Mouse (Mus musculus) gastrocnemius, postnatal 10 days (tissue): Measurements from ENCODE around the gene 1810037I17Rik. TPM values are rescaled to one million over a fixed set of nuclear protein-coding genes. Genes with fewer than 3 reads are reported as not detected.

ENCODE experiments used
- DNase-seq: peaks from one replicate; pipeline ENCODE4 v3.0.0; 2021; ENCODE audit warnings: mixed read lengths
- long read RNA-seq, 2 experiments: library from polyadenylated mRNA; stranded (forward); transcript quantifications; one replicate each; pipeline ENCODE4 v2.0.0; 2021
- total RNA-seq, 2 experiments: library from RNA; stranded (reverse); gene quantifications; 2 replicates each; pipeline ENCODE4 v1.2.3; 2021

1810037I17Rik gene
- 10 to 100 TPM; 25.8 to 27.3 TPM for total RNA-seq
- long read RNA-seq, experiment 1, transcript 1810037I17Rik-201 (2 exons, 1,160 nt), result major isoform, 8 of 8 reads
- long read RNA-seq, experiment 1, partial matches to known transcripts, result 0 of 8 reads
- long read RNA-seq, experiment 1, other reads (novel, unspliced or antisense), result 0 of 8 reads
- long read RNA-seq, experiment 2, transcript 1810037I17Rik-201 (2 exons, 1,160 nt), result major isoform, 9 of 9 reads
- long read RNA-seq, experiment 2, partial matches to known transcripts, result 0 of 9 reads
- long read RNA-seq, experiment 2, other reads (novel, unspliced or antisense), result 0 of 9 reads

DNA sequence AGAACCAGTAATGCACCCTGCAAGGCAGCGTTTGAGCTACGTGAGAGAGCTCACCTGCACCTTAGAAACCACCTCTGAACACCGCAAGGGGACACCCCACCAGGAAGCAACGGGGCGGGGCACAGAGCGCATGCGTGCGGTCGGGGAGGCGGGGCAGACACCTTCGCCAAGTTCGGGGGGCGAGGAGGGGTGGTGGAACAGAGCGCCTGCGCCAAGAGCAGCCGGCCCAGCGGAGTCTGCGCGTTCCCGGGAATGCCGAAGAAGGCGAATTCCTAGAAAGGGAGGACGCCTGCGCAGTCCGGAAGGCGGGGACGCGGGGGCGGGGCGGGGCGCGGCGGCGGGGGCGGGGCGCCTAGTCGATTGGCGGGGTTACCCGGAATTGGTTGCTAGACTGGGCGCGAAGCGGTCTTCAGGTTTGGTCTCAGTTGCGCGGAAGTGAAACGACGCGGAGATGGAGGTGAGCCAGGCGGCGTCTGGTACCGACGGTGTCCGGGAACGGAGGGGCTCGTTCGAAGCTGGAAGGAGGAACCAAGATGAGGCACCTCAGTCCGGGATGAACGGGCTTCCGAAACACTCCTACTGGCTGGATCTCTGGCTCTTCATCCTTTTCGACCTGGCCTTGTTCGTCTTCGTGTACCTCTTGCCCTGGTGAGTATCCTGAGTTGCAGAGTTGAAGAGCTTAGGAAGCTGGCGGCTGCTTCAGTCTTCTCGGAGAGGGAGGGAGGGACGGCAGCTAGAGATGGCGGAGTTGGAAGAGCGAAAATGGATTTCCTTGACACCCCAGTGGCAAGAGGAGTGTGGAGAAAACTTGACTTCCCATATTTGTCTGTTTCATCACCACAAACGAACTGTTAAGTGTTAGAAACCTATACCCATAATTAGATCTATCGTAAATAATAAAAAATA, at the start of gene 1810037I17Rik:
TSS of gene 1810037I17Rik (plus strand) at position 195 of the 906 bp plus-strand sequence.
- peak; percentile 97 for DNase-seq

DNA sequence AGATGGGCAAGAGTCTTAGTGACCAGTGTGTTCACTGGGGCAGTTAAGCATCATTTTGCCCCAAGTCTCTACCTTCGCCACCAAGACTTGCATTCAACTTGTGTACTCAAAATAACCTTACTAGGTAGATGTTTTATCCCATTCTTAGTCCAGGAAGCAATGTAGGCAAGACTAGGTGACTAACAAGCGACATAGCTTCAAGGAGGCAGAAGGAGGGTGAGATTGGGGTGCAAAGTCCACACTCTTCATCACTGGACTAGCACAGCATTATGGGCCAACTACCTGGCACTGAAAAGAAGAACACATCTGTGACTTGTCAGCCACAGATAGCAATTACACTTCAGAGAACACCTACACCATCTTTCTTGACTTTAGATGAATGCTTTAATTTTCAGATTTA, 47.1 kb upstream of the 1810037I17Rik start:
- no peak for DNase-seq

DNA sequence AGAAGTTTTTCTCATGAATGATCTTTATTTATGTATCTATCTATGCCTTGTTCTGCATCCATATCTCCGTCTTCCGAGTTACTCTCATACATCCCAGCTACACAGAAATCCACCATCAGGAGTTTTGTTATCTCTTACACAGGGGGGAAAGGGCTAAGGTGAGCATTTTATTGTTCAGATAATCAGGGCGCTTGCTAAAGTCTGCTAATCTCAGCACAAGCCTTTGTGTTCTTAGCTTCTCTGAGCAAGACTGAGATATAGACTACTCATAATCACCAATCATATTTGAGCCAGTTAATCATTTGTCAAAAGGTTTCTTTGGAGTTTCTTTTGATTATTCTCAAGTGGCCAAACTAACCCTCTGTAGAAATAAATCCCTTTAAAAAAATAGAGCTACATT, 46.5 kb upstream of the 1810037I17Rik start:
- no peak for DNase-seq

DNA sequence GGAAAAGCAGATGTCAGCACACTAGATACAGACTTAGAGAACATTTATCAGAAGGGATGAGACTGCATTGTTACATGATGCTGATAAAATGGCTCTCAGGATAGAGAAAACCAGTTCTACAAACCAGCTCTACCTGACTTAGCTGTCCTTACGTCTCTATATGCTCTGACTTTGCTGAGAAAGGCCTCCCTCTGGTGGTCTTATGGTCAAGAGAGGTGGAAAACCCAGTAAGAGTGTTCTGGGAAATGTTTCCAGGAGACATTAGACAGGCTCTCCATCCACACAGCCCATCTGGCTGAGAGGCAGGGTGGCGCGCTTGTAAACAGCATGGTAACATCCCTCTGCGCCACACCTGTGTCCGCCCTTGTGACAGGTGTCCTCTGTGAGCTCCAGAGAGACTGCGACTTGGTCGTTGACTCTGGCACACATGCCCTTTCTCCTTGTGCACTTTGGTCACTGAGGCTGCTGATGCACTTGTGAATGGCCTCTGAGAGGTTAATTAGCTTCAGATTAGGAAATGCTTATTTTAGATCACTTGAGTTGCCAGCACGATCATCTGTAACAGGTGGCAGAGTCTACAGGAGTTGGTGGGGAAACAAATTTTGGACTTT, 45.2 kb upstream of the 1810037I17Rik start:
- no peak for DNase-seq

DNA sequence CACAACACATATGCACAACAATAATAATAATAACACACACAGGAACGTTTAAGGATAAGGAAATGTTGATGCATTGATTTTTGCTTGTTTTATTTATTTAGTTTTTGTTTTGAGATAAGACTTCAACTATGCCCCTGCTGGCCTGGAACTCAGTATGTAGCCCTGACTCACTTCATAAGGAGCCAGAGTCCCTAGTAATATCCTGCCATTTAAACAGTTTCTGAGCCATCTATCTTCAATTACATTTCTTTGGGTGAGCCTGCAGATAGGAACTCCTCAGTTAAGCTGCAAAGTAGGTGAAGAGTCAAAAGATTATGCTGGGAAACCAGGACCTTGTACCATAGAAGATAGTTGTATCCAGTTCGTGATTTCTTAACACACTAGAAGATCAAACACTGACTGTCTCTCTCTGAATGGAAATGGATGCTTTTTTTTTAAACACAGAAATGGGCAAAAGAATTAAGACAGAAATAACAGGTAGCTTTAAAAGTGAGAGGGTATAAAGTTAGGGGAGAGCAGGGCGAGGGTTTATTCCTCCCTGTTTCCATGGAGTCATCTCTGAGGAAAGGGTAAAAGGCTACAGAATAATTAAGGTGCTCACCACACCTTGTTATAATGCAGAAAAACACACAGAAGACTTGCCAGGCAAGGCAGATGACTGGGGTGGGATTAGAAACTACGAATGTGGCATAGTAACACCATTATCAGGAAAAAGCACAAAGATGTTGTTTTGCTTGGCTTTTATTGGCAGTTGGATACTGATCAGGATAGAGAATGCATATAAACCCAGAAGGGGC, 36.3 kb upstream of the 1810037I17Rik start:
- DNase-seq, result no peak

DNA sequence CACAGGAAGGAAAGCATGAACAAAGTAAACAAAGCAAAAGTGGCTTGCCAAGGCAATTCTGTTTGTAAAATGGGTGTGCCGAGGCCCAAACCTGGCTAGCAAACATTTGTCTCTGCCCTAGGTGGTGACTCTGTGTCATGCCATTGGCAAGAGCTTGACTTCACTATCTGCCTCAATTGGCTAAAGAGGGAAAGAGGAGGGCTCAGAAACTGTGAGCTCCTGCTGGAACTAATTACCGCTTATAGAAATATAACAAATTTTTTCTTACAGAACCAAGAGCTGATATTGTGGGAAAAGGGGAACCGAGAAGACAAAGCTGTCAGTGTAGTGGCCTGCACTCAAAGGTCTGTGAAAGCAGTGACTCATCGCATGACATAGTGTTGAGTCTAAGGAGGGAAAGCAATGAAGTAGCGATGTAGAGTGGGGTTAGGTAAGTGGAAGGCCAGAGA, 35.6 kb upstream of the 1810037I17Rik start:
- DNase-seq, result no peak

DNA sequence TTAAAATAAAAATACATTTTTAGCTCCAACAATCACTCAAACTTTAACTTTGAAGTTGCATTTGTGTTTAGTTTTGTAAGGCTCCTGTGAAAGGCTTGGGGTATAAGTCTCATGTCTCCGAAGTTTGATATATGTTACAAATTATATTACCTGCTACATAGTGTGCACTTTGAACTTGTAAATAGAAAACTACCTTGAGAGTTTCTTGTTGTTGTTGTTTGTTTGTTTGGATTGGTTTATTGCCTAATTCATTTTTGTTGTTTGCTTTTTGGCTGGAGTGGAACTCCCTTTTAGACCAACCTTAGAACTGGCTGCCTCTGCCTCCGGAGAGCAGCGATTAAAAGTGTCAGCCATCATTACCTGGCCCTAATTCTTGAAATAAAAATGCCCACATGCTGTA, 29.2 kb upstream of the 1810037I17Rik start, which contains the start of gene Fabp2:
TSS of gene Fabp2 (plus strand) at position 301 of the 400 bp plus-strand sequence.
- DNase-seq, result no peak

DNA sequence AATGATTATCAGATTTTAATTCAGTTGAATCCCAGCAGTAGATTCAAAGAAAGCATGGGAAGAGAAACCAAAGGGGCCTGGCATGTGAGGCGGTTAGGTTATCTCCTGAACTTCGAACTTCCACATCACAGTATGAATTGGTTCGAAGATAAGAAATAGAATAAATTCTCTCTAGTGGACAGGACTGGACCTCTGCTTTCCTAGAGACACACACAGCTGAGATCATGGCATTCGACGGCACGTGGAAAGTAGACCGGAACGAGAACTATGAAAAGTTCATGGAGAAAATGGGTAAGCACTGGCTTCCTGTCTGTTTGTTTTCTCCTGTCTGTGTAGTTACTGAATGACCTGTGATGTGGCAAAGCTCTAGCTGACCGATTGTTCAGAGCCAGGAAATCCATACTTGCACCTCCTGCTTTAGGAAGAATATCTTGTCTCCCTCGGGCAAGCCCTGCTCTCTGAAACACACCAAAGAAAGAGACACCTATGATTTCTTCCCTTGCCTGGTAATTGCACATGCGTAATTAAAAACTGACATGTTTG, 28.7 kb upstream of the 1810037I17Rik start:
- no peak for DNase-seq

DNA sequence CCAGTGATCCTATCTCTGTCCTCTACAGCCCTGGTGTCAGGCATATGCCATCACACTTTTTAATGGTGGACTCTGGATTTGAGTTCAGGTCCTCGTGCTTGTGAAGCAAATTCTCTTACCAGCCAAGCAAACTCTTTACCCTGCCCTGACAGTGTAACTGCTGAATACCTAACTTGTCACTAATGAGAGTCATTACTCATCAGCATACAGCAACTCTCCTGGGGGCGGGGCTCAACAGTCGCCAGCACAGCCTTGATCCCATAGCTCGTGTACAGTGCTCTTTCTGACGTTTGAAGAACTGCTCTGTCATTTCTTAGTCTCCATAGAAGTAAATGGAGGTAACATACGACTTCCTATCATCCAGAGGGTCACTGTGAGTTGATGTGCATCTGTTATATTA, 25.7 kb upstream of the 1810037I17Rik start:
- DNase-seq, result no peak

DNA sequence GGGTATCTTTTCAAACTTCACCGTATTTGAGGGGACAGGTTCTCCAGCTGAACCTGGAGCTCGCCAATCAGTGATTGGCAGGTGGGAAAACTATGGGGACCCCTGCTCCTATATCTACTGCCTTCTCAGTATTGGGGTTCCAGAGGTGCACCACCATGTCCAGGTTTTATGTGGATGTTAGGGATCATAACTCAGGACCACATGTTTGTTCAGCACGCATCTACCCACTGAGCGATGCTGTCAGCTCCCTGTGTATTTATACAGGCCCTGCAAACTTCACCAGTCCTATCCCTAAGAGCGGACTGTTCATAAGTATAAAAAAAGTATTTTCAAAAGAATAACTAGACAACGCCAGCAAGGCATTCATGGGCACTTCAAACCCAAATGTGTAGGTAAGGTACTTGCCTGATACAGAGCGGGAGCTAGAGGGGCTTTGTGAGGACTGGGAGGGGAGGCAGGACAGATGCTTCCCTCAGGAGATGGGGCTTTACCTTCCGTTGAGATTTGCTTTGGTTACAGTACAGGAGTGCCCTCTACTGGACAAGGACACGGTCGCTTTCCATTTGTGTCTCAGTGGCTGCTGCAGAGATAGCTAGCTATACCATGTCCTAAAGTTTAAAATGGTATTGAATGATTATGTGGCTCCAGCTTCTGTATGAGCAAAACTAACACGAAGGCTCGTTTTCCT, 20.1 kb upstream of the 1810037I17Rik start:
- DNase-seq, result peak; percentile 26

DNA sequence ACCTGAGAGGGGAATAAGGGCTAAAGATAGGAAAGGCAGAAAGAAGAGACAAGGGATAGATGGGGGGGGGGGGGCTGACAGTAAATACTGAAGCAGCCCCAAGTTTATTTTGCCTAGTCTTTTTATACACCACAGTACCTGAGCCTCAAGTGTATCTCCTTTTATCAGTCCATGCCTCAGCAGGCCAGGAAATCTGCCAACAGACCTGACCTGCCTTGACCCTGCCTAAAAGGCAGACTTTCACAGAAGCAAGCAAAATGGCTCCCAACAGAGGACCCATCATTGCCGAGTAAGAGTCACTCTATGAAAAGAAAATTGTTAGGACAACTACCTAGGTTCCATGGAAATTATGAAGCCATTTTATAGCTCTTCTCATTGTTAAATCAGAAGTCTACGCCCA, 16.2 kb upstream of the 1810037I17Rik start:
- no peak for DNase-seq

DNA sequence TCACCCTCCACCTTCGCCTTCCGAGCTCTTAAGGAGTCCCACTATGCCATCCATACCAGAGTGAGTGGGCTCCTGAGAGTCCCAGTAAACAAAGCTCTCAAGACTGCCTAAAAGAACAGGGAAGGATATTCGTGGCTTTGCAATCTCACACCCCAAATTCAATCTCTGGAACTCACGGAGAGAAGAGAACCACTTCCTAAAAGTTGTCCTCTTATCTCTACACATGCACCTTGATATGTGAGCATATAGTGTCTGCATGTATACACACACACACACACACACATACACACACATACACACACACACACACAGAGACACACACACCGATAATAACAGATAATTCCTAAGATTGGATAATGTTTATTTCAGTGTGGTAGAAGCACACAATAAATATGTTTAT, 8.5 kb upstream of the 1810037I17Rik start:
- no peak for DNase-seq

DNA sequence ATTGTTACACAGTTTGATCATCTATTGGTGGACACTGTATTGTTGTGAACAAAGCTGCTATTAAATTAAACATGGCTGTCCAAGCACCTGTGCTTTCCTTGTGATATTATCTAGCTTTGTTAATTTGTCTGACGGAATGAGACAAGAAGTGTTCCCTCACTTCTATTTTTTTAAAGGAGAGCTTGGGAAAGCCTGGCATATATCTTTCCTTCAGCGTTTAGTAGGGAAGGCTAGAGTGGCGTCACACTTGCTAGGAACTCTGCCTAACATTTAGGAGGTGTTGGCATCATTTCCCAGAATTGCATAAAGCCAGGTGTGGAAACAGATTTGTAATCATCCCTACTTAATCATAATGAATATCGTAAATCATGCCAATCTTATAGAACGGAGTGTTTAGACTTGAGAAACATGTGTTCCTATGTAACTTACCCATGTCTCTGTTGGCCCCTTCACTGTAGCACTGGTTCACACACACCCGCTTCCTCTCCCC, 7.8 kb upstream of the 1810037I17Rik start:
- DNase-seq, result no peak

DNA sequence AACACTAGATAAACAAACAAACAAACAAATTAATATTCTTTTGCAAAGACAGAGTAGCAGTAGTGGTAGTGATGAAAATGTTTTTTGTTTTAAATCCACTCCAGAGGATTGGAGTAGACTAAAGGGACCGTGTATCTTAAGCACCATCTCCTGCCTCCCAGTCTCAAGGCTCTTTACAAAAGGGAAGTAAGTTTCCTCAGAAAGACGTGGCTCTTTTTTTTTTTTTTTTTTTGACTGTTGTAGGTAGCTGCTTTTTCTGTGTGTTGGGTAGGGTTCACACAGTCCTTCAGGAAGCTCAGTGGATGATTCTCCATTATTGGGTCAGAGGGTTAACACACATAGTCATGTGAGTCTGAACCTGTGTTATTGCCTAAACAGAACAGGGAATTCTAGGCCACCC, 5.3 kb upstream of the 1810037I17Rik start:
- DNase-seq, result no peak

DNA sequence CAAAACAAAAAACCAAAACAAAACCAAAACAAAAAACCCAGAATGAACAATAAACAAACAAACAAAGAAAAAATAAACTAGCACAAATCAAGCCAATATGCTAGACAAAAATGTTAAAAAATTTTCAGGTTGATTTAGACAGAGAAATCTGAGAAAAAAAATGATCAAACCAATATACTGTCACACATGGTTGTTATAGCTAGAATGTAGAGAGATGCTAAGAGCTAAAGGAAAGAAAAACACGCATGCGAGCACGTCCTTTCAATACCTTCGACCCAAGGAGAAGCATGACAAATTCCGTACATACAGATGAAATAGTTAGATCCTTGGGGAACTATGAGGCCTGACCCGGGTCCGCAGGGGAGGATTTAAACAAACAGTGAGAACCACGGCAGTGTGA, 4.7 kb upstream of the 1810037I17Rik start, which contains the start of gene Gm10959:
TSS of gene Gm10959 (minus strand) at position 101 of the 400 bp plus-strand sequence.
- no peak for DNase-seq

DNA sequence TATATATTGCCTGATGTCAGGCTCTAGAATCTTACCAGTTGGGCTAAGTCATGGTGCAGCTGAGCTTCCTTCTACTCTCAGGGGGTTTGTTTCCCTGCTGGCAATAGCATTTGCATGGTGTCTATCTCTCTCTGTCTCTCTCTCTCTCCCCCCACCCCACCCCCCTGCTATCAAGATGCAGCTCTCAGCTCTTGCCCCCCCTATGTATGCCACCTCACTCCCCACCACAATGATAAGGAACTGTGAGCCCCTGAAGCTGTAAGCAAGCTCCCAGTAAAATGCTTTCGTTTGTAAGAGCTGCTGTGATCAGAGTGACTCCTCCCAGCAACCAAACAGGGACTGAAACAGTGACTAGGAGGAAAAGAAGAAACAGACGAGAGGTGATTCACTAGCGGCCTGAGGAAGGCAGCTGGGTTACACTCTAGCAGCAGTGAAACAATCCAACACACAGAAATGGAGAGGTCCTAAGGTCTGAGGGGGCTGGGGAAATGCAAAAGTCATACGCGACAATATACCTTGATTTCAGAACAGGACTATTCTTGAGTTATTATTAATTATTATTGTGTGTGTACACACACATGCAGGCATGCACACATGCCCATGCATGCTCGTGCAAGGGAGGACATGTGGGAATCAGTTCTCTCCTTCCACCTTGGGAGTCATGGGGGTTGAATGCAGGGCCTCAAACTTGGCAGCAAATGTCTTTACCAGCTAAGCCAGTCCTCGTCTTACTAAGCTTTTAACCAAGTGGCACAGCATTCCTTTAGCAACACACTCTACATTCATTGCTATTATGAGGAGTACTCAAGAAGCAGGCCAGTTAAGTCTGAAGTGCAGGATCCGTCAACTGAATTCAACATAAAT, 3.2 kb upstream of the 1810037I17Rik start:
- no peak for DNase-seq

DNA sequence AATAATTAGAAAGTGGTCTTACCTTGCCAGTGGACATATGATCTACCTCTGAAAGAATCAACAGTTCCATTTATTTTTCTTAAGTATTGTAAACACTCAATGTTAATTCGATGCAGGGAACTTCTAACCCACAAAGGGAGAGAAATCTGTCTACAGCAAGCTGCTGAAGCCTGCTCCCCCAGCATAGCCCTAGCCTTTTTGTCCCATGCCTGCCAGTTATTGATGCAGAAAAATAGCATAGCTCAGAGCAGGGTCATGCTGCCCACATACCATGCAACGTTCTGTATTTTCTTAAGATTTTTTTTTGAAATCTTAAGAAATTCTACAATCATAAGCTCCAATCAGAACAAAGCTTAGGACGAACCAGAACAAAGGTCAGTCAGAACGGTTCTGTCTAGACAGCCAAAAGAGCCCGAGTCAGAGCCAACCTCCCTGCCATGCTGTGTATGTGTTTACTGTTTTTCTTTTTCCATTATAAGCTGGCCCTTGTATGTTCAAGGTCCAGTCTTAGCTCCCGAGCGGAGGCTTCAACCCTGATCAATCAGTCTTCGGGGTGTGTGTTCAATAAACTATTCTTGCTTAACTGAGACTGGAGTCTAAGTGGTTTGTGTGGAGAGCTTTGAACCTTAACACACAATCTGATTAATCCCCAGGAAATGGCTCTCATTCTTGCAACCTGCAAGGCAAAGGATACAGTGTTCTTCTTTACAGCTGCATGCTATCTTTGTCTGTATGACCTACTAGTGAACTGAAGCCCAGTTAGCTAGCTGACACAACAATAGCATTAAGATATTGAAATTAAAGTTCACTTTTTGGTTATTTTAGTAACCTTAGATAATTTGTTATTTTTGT, 2.1 kb upstream of the 1810037I17Rik start:
- no peak for DNase-seq

DNA sequence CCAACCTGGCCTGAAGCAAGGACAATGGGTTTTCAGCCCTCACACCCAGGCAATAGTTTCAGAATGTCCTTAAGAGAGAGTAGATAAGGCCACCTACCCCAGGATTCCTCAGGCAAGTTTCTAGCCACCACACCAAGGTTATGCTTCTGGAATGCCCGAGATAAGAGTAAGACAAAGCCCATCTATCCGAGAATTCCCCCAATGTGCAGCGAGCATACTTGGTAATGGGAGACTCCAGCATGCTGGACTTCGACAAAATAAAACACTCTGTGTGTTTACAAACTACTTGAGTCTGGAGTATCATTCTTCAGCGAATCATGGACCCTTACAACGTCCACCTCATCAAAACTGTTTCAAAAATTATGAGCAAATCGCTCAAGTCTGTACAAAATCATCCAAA, 856 bp upstream of the 1810037I17Rik start:
- no peak for DNase-seq

DNA sequence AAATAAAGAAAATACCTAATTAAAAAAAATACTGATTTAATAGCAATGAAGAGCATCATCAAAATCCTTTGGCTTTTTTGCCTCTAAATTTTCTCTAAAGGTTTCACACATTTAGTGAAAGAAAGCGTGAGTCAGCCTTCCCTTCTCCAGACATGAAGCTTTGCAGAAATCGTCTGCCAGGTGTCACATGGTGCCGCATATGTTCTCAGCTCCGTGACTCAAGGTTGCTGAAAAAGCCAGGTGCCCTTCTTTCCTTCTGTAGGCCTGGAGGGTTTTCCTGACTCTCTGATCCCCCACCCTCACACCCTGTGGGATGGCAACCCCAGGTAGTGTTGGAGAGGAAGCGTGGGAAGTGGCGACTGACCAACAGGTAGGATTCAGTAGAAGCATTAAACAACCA, 5.7 kb downstream of the 1810037I17Rik start:
- DNase-seq, result no peak
